Mouse (Mus musculus) lung, embryonic 14.5 days (tissue): ENCODE results near the gene Ppp2r2c. TPM values are rescaled to one million over a fixed set of nuclear protein-coding genes. Genes with fewer than 3 reads are reported as not detected.

ENCODE experiments used
- ATAC-seq: fragments of 200-750 bp; cut with Nextera tagmentation; 2 replicates; pipeline ENCODE4 v1.8.0; 2017; ENCODE audit warnings: mild to moderate bottlenecking, moderate TSS enrichment, moderate library complexity; ENCODE audit not compliant: insufficient read depth
- DNase-seq: peaks from one replicate; pipeline ENCODE4 v3.0.0-alpha.2; 2015
- H3K27ac ChIP-seq: fragments of 300-500 bp; sonication (generic); 2 replicates; pipeline ENCODE4 v1.5.1; 2014; ENCODE audit warnings: low read depth, mild to moderate bottlenecking, moderate library complexity
- H3K27me3 ChIP-seq: fragments of 300-500 bp; sonication (generic); 2 replicates; pipeline ENCODE4 v1.6.1; 2014; ENCODE audit warnings: low read length, control low read depth; ENCODE audit not compliant: insufficient read depth
- H3K36me3 ChIP-seq: fragments of 300-500 bp; sonication (generic); 2 replicates; pipeline ENCODE4 v1.6.1; 2014; ENCODE audit warnings: control low read depth; ENCODE audit not compliant: insufficient read depth
- H3K4me1 ChIP-seq: fragments of 300-500 bp; sonication (generic); 2 replicates; pipeline ENCODE4 v1.6.1; 2014; ENCODE audit warnings: antibody characterized with exemption, control low read depth; ENCODE audit not compliant: insufficient read depth
- H3K4me2 ChIP-seq: fragments of 300-500 bp; sonication (generic); 2 replicates; pipeline ENCODE4 v1.6.1; 2014; ENCODE audit warnings: mild to moderate bottlenecking
- H3K4me3 ChIP-seq: fragments of 300-500 bp; sonication (generic); 2 replicates; pipeline ENCODE4 v1.5.1; 2014; ENCODE audit warnings: low read depth, low read length
- H3K9ac ChIP-seq: fragments of 300-500 bp; sonication (generic); 2 replicates; pipeline ENCODE4 v1.6.1; 2014
- H3K9me3 ChIP-seq: fragments of 300-500 bp; sonication (generic); 2 replicates; pipeline ENCODE4 v1.6.1; 2016; ENCODE audit warnings: low read depth, low read length, control low read depth
- CTCF ChIP-seq: IDR thresholded peaks from 2 replicates; pipeline ENCODE4 v1.5.1; 2016; ENCODE audit warnings: antibody characterized with exemption, low read depth
- WGBS: fragments of 180-500 bp; shearing (Covaris S2); extraction: QIAGEN DNeasy Blood & Tissue Kit; methylation state at CpG from one replicate; pipeline ENCODE4 v1.1.7; 2014; 5-methylcytosine and 5-hydroxymethylcytosine counted together
- polyA plus RNA-seq: library from polyadenylated mRNA; unstranded; fragments of >200 nt; fragmentation: Nextera tagmentation; extraction: Ambion mirVana; gene quantifications from 2 replicates; pipeline ENCODE4 v1.2.1, GENCODE M21; 2014

Gene Ppp2r2c
- polyA plus RNA-seq, 1 experiment from 2014 or later = 0.07 TPM

GRCm38 (mm10) chr5:36835933-36836332 is 32.4 kb upstream of the Ppp2r2c start:
- WGBS = 2% methylated on average over 6 of the region's 6 CpGs
- DNase-seq (peak; percentile 86), ATAC-seq (no peak)
- Histone ChIP-seq H3K36me3 (no peaks in the 10 kb centered on the region), H3K4me3 (no peak overlapping the region), H3K4me1 (no peaks in the 10 kb centered on the region), H3K27me3 (no peaks in the 10 kb centered on the region), H3K4me2 (no peak overlapping the region), H3K9me3 (no peaks in the 10 kb centered on the region), H3K9ac (no peak overlapping the region), H3K27ac (no peak overlapping the region)
- TF ChIP-seq CTCF = peak; percentile 95

GRCm38 (mm10) chr5:36839032-36839431 is 29.3 kb upstream of the Ppp2r2c start:
- Histone ChIP-seq H3K4me2 (no peak overlapping the region), H3K36me3 (no peaks in the 10 kb centered on the region), H3K27ac (no peak overlapping the region), H3K4me3 (no peak overlapping the region), H3K9ac (no peak overlapping the region), H3K9me3 (no peaks in the 10 kb centered on the region), H3K27me3 (no peaks in the 10 kb centered on the region), H3K4me1 (no peaks in the 10 kb centered on the region)
- ATAC-seq (no peak), DNase-seq (no peak)
- TF ChIP-seq CTCF = no peak
- 76% methylated on average over 2 of the region's 2 CpGs for WGBS

- Histone ChIP-seq H3K36me3 (no peaks in the 10 kb centered on the region), H3K27me3 (no peaks in the 10 kb centered on the region), H3K4me3 (no peak overlapping the region), H3K4me2 (no peak overlapping the region), H3K9me3 (no peaks in the 10 kb centered on the region), H3K27ac (no peak overlapping the region), H3K4me1 (no peaks in the 10 kb centered on the region), H3K9ac (no peak overlapping the region)
- no peak for ATAC-seq
- TF ChIP-seq CTCF = no peak
- WGBS = 44% methylated on average over 8 of the region's 8 CpGs
- DNase-seq = no peak
These were observed 28.7 kb upstream of the Ppp2r2c start for GRCm38 (mm10) chr5:36839602-36840001.

- no peak for ATAC-seq
- WGBS = 68% methylated on average over 7 of the region's 7 CpGs
These were observed 28.2 kb upstream of the Ppp2r2c start for GRCm38 (mm10) chr5:36840092-36840491.

GRCm38 (mm10) chr5:36841701-36842100 is 26.6 kb upstream of the Ppp2r2c start:
- WGBS = 53% methylated on average over 1 of the region's 1 CpGs
- Histone ChIP-seq H3K4me1 (no peaks in the 10 kb centered on the region), H3K4me3 (no peak overlapping the region), H3K27ac (no peak overlapping the region), H3K4me2 (no peak overlapping the region), H3K9me3 (no peaks in the 10 kb centered on the region), H3K27me3 (no peaks in the 10 kb centered on the region), H3K36me3 (no peaks in the 10 kb centered on the region), H3K9ac (no peak overlapping the region)
- no peak for TF ChIP-seq CTCF
- DNase-seq (no peak), ATAC-seq (no peak)

More at GRCm38 (mm10) chr5:36840092-36840491, 28.2 kb upstream of the Ppp2r2c start:
- Histone ChIP-seq H3K9ac (no peak overlapping the region), H3K36me3 (no peaks in the 10 kb centered on the region), H3K4me1 (no peaks in the 10 kb centered on the region), H3K4me2 (no peak overlapping the region), H3K27ac (no peak overlapping the region), H3K27me3 (no peaks in the 10 kb centered on the region), H3K4me3 (no peak overlapping the region), H3K9me3 (no peaks in the 10 kb centered on the region)
- TF ChIP-seq CTCF = no peak
- no peak for DNase-seq

GRCm38 (mm10) chr5:36844490-36844889 is 23.8 kb upstream of the Ppp2r2c start:
- H3K9me3 ChIP-seq = no peaks in the 10 kb centered on the region
- H3K27ac ChIP-seq = no peak overlapping the region
- DNase-seq (no peak), ATAC-seq (no peak)
- H3K9ac ChIP-seq = no peak overlapping the region
- no peaks in the 10 kb centered on the region for H3K4me1 ChIP-seq
- WGBS = 86% methylated on average over 10 of the region's 10 CpGs
- no peak for TF ChIP-seq CTCF
- no peak overlapping the region for H3K4me2 ChIP-seq
- H3K4me3 ChIP-seq = no peak overlapping the region
- H3K27me3 ChIP-seq = no peaks in the 10 kb centered on the region
- no peaks in the 10 kb centered on the region for H3K36me3 ChIP-seq

GRCm38 (mm10) chr5:36851572-36851971 is 16.7 kb upstream of the Ppp2r2c start:
- Histone ChIP-seq H3K4me1 (no peaks in the 10 kb centered on the region), H3K27me3 (no peaks in the 10 kb centered on the region), H3K4me2 (no peak overlapping the region), H3K4me3 (no peak overlapping the region), H3K9ac (no peak overlapping the region), H3K27ac (no peak overlapping the region), H3K36me3 (no peaks in the 10 kb centered on the region), H3K9me3 (no peaks in the 10 kb centered on the region)
- no peak for TF ChIP-seq CTCF
- DNase-seq = peak; percentile 63
- 39% methylated on average over 4 of the region's 4 CpGs for WGBS
- ATAC-seq = no peak; the same call in 1 of the 2 replicates

- 77% methylated on average over 3 of the region's 3 CpGs for WGBS
- H3K9ac ChIP-seq = no peak overlapping the region
- ATAC-seq (no peak), DNase-seq (no peak)
- no peak for TF ChIP-seq CTCF
- no peak overlapping the region for H3K4me2 ChIP-seq
- no peaks in the 10 kb centered on the region for H3K27me3 ChIP-seq
- H3K9me3 ChIP-seq = no peaks in the 10 kb centered on the region
- no peaks in the 10 kb centered on the region for H3K4me1 ChIP-seq
- H3K27ac ChIP-seq = no peak overlapping the region
- no peaks in the 10 kb centered on the region for H3K36me3 ChIP-seq
- no peak overlapping the region for H3K4me3 ChIP-seq
These were observed 13.1 kb upstream of the Ppp2r2c start for GRCm38 (mm10) chr5:36855180-36855579.
